ENCODE assay signal across 8 mouse cellular contexts in genomic region chr8:83724697-83725482, GRCm38 (mm10). TPM values are rescaled to one million over a fixed set of nuclear protein-coding genes. Genes with fewer than 3 reads are reported as not detected.
DNase-seq lines count a peak whose midpoint lies in the region; ATAC-seq and TF ChIP-seq lines count a peak whose summit lies in the region.

No protein-coding gene starts in this region.

- H3K4me1 ChIP-seq in forebrain, embryonic 10.5 days = peaks cover 9% of the 10 kb centered on the region; the same call in 1 of the 2 replicates
- H3K4me1 ChIP-seq in heart, postnatal 0 days (ENCODE audit: control insufficient read depth, insufficient read depth) = no peaks in the 10 kb centered on the region
- H3K4me1 ChIP-seq in liver, embryonic 14.5 days (replicated peaks; ENCODE audit: control insufficient read depth in 2 of 2, insufficient read depth in 2 of 2, low read length in 1 of 2) = no peaks in the 10 kb centered on the region
- H3K4me1 ChIP-seq in neural tube, embryonic 11.5 days (ENCODE audit: control insufficient read depth, insufficient read depth, low read length) = no peaks in the 10 kb centered on the region
- H3K4me1 ChIP-seq in testis, adult 2 months (ENCODE audit: control insufficient read depth, insufficient read depth, low read length) = no peaks in the 10 kb centered on the region; the same call in 1 of the 2 replicates

- H3K4me3 ChIP-seq in forebrain, embryonic 10.5 days = no peak overlapping the region
- H3K4me3 ChIP-seq in heart, postnatal 0 days (ENCODE audit: low read depth, low read length) = no peak overlapping the region
- no peak overlapping the region for H3K4me3 ChIP-seq in liver, embryonic 14.5 days (ENCODE audit: insufficient read depth in 1 of 2, low read depth in 2 of 2, low read length in 2 of 2)
- no peak overlapping the region for H3K4me3 ChIP-seq in neural tube, embryonic 11.5 days (ENCODE audit: low read depth, low read length)
- H3K4me3 ChIP-seq in testis, adult 2 months (ENCODE audit: control insufficient read depth, low read depth, low read length) = no peak overlapping the region

- no peak; the same call in 1 of the 2 replicates for TF ChIP-seq POLR2A in testis, adult 2 months (IDR thresholded peaks at IDR 0.05; ENCODE audit: control insufficient read depth, low read depth, low read length)

- WGBS in forebrain, embryonic 10.5 days = 52% methylated on average over 15 of the region's 15 CpGs
- WGBS in heart, postnatal 0 days = 40% methylated on average over 15 of the region's 15 CpGs
- 38% methylated on average over 15 of the region's 15 CpGs for WGBS in liver, embryonic 14.5 days (ENCODE audit: insufficient replicate concordance)
- 48% methylated on average over 15 of the region's 15 CpGs for WGBS in neural tube, embryonic 11.5 days

- DNase-seq in CD4-positive helper T cell, adult 2 months (ENCODE audit: low read depth, low spot score) = peak; percentile 82
- DNase-seq in brain, adult 2 months (ENCODE audit: low read depth, low spot score) = peak; percentile 86
- peak; percentile 81 for DNase-seq in forebrain, embryonic 10.5 days (ENCODE audit: extremely low spot score, low spot score)
- DNase-seq in heart, postnatal 0 days (ENCODE audit: low spot score) = peak; percentile 74
- peak; percentile 79 to 90 for DNase-seq in kidney, postnatal 36 days
- peak in 1 of 3 experiments; percentile 36 for DNase-seq in liver, embryonic 14.5 days (ENCODE audit: low read depth in 3 of 3, low spot score in 3 of 3)
- peak; percentile 71 for DNase-seq in neural tube, embryonic 11.5 days (ENCODE audit: low spot score)

- peak; percentile 67 for ATAC-seq in heart, postnatal 0 days (ENCODE audit: insufficient read depth, low read depth)
- ATAC-seq in liver, embryonic 14.5 days (ENCODE audit: insufficient read depth) = peak; percentile 60
- peak; percentile 71; the same call in 1 of the 2 replicates for ATAC-seq in neural tube, embryonic 11.5 days (ENCODE audit: insufficient read depth, low FRiP score, low TSS enrichment)

- H3K4me2 ChIP-seq in heart, postnatal 0 days (ENCODE audit: low read depth, low read length) = no peak overlapping the region
- H3K4me2 ChIP-seq in liver, embryonic 14.5 days (ENCODE audit: low read depth) = no peak overlapping the region
- no peak overlapping the region for H3K4me2 ChIP-seq in neural tube, embryonic 11.5 days (ENCODE audit: low read depth)

- no peak for TF ChIP-seq EP300 in heart, postnatal 0 days (IDR thresholded peaks at IDR 0.05; ENCODE audit: low read depth)
- TF ChIP-seq EP300 in liver, embryonic 14.5 days (IDR thresholded peaks at IDR 0.05; ENCODE audit: low read depth) = no peak

- H3K9me3 ChIP-seq in forebrain, embryonic 10.5 days = no peaks in the 10 kb centered on the region
- H3K9me3 ChIP-seq in heart, postnatal 0 days (replicated peaks; ENCODE audit: control insufficient read depth, low read length) = no peaks in the 10 kb centered on the region
- no peaks in the 10 kb centered on the region for H3K9me3 ChIP-seq in liver, embryonic 14.5 days (ENCODE audit: control insufficient read depth, low read length)
- H3K9me3 ChIP-seq in neural tube, embryonic 11.5 days (ENCODE audit: control insufficient read depth, low read length) = no peaks in the 10 kb centered on the region

- H3K27ac ChIP-seq in forebrain, embryonic 10.5 days = no peak overlapping the region
- H3K27ac ChIP-seq in heart, postnatal 0 days (ENCODE audit: low read depth) = no peak overlapping the region
- no peak overlapping the region for H3K27ac ChIP-seq in liver, embryonic 14.5 days
- no peak overlapping the region for H3K27ac ChIP-seq in neural tube, embryonic 11.5 days (ENCODE audit: low read depth, low read length)
- H3K27ac ChIP-seq in testis, adult 2 months (ENCODE audit: control insufficient read depth, insufficient read depth, low read depth, low read length) = no peak overlapping the region

- peak; percentile 96 for TF ChIP-seq CTCF in heart, postnatal 0 days (IDR thresholded peaks at IDR 0.05; ENCODE audit: low read depth)
- TF ChIP-seq CTCF in liver, embryonic 14.5 days (IDR thresholded peaks at IDR 0.05; ENCODE audit: low read depth) = peak; percentile 95
- TF ChIP-seq CTCF in testis, adult 2 months (IDR thresholded peaks at IDR 0.05; ENCODE audit: control insufficient read depth, insufficient read depth, insufficient replicate concordance, low read depth, low read length) = peak; percentile 68; the same call in 1 of the 2 replicates

- no peaks in the 10 kb centered on the region for H3K27me3 ChIP-seq in forebrain, embryonic 10.5 days (ENCODE audit: poor library complexity, severe bottlenecking)
- no peaks in the 10 kb centered on the region for H3K27me3 ChIP-seq in heart, postnatal 0 days (ENCODE audit: control insufficient read depth, insufficient read depth, low read length)
- H3K27me3 ChIP-seq in liver, embryonic 14.5 days (ENCODE audit: control insufficient read depth, insufficient read depth, low read length) = no peaks in the 10 kb centered on the region
- H3K27me3 ChIP-seq in neural tube, embryonic 11.5 days (ENCODE audit: control insufficient read depth, insufficient read depth, low read length) = no peaks in the 10 kb centered on the region
- H3K27me3 ChIP-seq in testis, adult 2 months (ENCODE audit: control insufficient read depth, insufficient read depth, low read length) = no peaks in the 10 kb centered on the region

- no peak overlapping the region for H3K9ac ChIP-seq in heart, postnatal 0 days (replicated peaks; ENCODE audit: low read depth, low read length)
- no peak overlapping the region for H3K9ac ChIP-seq in liver, embryonic 14.5 days (replicated peaks)
- H3K9ac ChIP-seq in neural tube, embryonic 11.5 days (ENCODE audit: low read length) = no peak overlapping the region

- H3K36me3 ChIP-seq in forebrain, embryonic 10.5 days (replicated peaks) = peaks cover 66% of the 10 kb centered on the region
- peaks cover 92% of the 10 kb centered on the region for H3K36me3 ChIP-seq in heart, postnatal 0 days (replicated peaks; ENCODE audit: control insufficient read depth, insufficient read depth, low read length)
- peaks cover 59% of the 10 kb centered on the region for H3K36me3 ChIP-seq in liver, embryonic 14.5 days (replicated peaks; ENCODE audit: control insufficient read depth, insufficient read depth, low read depth)
- peaks cover 44% of the 10 kb centered on the region for H3K36me3 ChIP-seq in neural tube, embryonic 11.5 days (ENCODE audit: control insufficient read depth, insufficient read depth, low read length)
- peaks cover 2% of the 10 kb centered on the region; the same call in 1 of the 2 replicates for H3K36me3 ChIP-seq in testis, adult 2 months (ENCODE audit: control insufficient read depth, insufficient read depth, low read length)

RNA-seq across cellular contexts. Expression of gene Ddx39, which starts 9.9 kb away (rescaled TPM):
- 364 and 371 TPM in 2 replicates for polyA plus RNA-seq in forebrain, embryonic 10.5 days (2016; fragmentation: Nextera tagmentation; extraction: Ambion mirVana)
- total RNA-seq in heart, postnatal 0 days (2014; rRNA removed; ENCODE audit: low replicate concordance) = 92.5 and 95.7 TPM in 2 replicates
- 75.5 and 79.3 TPM in 2 replicates for polyA plus RNA-seq in heart, postnatal 0 days (2015; fragmentation: Nextera tagmentation; extraction: Ambion mirVana)
- 92.3 and 110 TPM in 2 replicates for polyA plus RNA-seq in liver, embryonic 14.5 days (2012; rRNA removed)
- polyA plus RNA-seq in liver, embryonic 14.5 days (2014; fragmentation: Nextera tagmentation; extraction: Ambion mirVana) = 191 and 199 TPM in 2 replicates
- 214 and 223 TPM in 2 replicates for polyA plus RNA-seq in neural tube, embryonic 11.5 days (2014; fragmentation: Nextera tagmentation; extraction: Ambion mirVana)
- 101 and 105 TPM in 2 replicates for polyA plus RNA-seq in testis, adult 2 months (2012; rRNA removed)

RNA-seq across cellular contexts. Expression of gene Adgre5, which starts 16.2 kb away (rescaled TPM):
- polyA plus RNA-seq in forebrain, embryonic 10.5 days (2016; fragmentation: Nextera tagmentation; extraction: Ambion mirVana) = 8.3 and 9.2 TPM in 2 replicates
- total RNA-seq in heart, postnatal 0 days (2014; rRNA removed; ENCODE audit: low replicate concordance) = 46.4 and 51.2 TPM in 2 replicates
- 35.3 and 35.8 TPM in 2 replicates for polyA plus RNA-seq in heart, postnatal 0 days (2015; fragmentation: Nextera tagmentation; extraction: Ambion mirVana)
- 8.6 and 11.3 TPM in 2 replicates for polyA plus RNA-seq in liver, embryonic 14.5 days (2012; rRNA removed)
- 8.7 and 8.9 TPM in 2 replicates for polyA plus RNA-seq in liver, embryonic 14.5 days (2014; fragmentation: Nextera tagmentation; extraction: Ambion mirVana)
- polyA plus RNA-seq in neural tube, embryonic 11.5 days (2014; fragmentation: Nextera tagmentation; extraction: Ambion mirVana) = 16.3 and 18.0 TPM in 2 replicates
- 6.1 and 13.1 TPM in 2 replicates for polyA plus RNA-seq in testis, adult 2 months (2012; rRNA removed)

RNA-seq across cellular contexts. Expression of gene Pkn1, which starts 25.9 kb away (rescaled TPM):
- polyA plus RNA-seq in forebrain, embryonic 10.5 days (2016; fragmentation: Nextera tagmentation; extraction: Ambion mirVana) = 29.0 and 29.3 TPM in 2 replicates
- total RNA-seq in heart, postnatal 0 days (2014; rRNA removed; ENCODE audit: low replicate concordance) = 44.2 and 57.4 TPM in 2 replicates
- polyA plus RNA-seq in heart, postnatal 0 days (2015; fragmentation: Nextera tagmentation; extraction: Ambion mirVana) = 13.0 and 14.2 TPM in 2 replicates
- 8.7 and 9.5 TPM in 2 replicates for polyA plus RNA-seq in liver, embryonic 14.5 days (2012; rRNA removed)
- 6.9 TPM in 2 replicates for polyA plus RNA-seq in liver, embryonic 14.5 days (2014; fragmentation: Nextera tagmentation; extraction: Ambion mirVana)
- polyA plus RNA-seq in neural tube, embryonic 11.5 days (2014; fragmentation: Nextera tagmentation; extraction: Ambion mirVana) = 29.3 and 29.5 TPM in 2 replicates
- polyA plus RNA-seq in testis, adult 2 months (2012; rRNA removed) = 13.3 and 16.6 TPM in 2 replicates

RNA-seq across cellular contexts. Expression of gene Ptger1, which starts 58.4 kb away (rescaled TPM):
- polyA plus RNA-seq in forebrain, embryonic 10.5 days (2016; fragmentation: Nextera tagmentation; extraction: Ambion mirVana) = 0.37 and 0.52 TPM in 2 replicates
- 0.15 TPM in 1 of 2 replicates, not detected in the other for total RNA-seq in heart, postnatal 0 days (2014; rRNA removed; ENCODE audit: low replicate concordance)
- polyA plus RNA-seq in heart, postnatal 0 days (2015; fragmentation: Nextera tagmentation; extraction: Ambion mirVana) = 0.20 and 0.32 TPM in 2 replicates
- polyA plus RNA-seq in liver, embryonic 14.5 days (2012; rRNA removed) = 0.09 and 0.19 TPM in 2 replicates
- 0.18 and 0.47 TPM in 2 replicates for polyA plus RNA-seq in liver, embryonic 14.5 days (2014; fragmentation: Nextera tagmentation; extraction: Ambion mirVana)
- 0.34 and 1.1 TPM in 2 replicates for polyA plus RNA-seq in neural tube, embryonic 11.5 days (2014; fragmentation: Nextera tagmentation; extraction: Ambion mirVana)
- polyA plus RNA-seq in testis, adult 2 months (2012; rRNA removed) = 0.51 and 0.59 TPM in 2 replicates
